Mouse (Mus musculus): ENCODE results near the gene Ncs1.

Ncs1 gene

DNA sequence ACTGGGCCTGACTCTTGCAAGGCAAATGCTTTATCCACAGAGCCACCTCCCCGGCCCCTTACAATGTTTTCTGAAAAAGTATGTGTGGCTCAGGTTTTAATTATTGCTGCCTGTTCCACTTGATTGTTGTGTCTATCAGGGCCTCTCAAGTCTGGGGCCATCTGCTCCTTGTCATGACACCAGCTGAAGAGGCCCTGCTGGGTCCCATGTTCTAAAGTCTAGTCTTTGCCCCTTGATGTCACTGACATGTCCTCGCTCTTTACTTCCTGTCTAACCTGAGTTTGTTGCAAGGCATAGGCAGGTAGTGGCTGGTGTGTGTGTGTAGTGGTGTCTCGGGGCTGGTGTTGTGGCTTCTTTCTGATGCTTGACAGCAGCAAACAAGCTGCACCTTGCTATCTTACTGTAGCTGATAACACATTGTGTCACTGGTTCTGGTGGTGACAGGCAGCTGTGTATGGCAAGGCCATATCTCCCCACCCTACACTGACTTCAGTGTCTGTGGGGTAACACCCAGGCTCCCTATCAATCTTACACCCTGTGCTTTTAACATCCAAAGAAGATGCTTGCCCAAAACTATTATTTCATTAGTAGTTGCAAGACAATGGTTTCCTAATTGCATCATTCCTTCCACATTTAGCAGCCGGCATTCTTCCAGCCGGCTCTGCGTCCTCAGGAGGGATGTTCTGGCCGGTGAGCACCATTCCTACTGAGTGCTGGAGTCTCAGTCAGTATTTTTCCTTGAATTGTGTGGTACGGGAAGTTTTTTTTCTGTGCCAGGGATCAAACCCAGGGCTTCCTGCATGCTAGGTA lies 96.3 kb downstream of the Ncs1 start:
- no peak for DNase-seq

Measured in kidney, adult 11 months (tissue).